Mouse (Mus musculus): Measurements from ENCODE around the gene Eif3c. TPM values are rescaled to one million over a fixed set of nuclear protein-coding genes. Genes with fewer than 3 reads are reported as not detected.

The Eif3c gene
- total RNA-seq, 2 experiments from 2014 or later, result 174 to 190 TPM

DNA sequence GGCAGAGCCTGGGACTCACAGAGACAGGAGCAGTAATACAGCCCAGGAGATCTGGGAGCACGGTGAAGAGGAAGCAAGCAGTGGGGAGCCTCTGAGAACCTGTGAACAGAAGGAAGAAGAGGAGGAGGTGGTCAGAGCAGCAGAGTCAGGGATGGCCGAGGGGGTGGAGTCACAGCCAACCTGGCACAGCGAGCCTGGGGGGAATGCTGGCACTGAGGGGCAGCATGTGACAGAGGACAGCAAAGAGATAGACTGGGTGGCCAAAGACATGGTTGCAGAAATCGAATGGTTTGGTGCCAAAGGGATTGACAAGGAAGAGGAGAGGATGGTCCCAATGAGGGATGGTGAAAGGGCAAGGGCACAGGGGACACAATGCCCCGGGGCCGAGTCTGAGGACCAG is 19.5 kb upstream of the Eif3c start, which contains the start of gene Cln3:
Gene Cln3 (minus strand): TSS at position 101 of the 400 bp plus-strand sequence.
- H3K4me3 ChIP-seq, result no peak within 1 kb of the TSS
- no peak within 1 kb of the TSS for H3K27ac ChIP-seq
- TF ChIP-seq CTCF (conservative IDR thresholded peaks at IDR 0.05), result no peak
- no peak for DNase-seq (ENCODE audit: low spot score in 2 of 2)

DNA sequence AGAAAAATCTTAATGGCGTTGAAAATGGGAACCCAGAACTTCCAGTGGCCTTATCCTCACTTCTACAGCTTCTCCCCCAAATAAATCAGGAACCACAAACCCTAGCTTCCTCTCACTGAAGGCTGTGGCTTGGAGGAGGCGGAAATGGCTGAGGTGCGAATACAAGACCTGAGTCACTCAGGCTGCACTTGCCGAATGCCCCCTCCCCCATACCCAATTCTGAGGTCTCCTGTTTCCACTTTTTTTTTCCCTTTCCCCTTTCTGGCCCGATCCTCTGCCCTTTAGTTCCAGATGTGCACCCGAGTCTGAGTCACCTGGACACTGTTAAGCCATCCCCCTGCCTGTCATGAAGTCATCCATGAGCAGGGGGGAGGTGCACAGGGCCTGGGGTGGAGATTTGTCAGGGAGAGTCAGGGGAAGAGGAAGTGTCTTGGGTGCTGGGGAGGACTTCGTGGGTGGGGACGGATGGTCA is 18.3 kb upstream of the Eif3c start, which contains the start of gene Apobr:
Gene Apobr (plus strand): TSS at position 437 of the 472 bp plus-strand sequence.
- no peak for TF ChIP-seq CTCF (conservative IDR thresholded peaks at IDR 0.05)
- DNase-seq (ENCODE audit: low spot score in 2 of 2), result no peak
- Histone ChIP-seq H3K27ac (peak within 1 kb of the TSS; percentile 97), H3K4me3 (peak within 1 kb of the TSS; percentile 86)

DNA sequence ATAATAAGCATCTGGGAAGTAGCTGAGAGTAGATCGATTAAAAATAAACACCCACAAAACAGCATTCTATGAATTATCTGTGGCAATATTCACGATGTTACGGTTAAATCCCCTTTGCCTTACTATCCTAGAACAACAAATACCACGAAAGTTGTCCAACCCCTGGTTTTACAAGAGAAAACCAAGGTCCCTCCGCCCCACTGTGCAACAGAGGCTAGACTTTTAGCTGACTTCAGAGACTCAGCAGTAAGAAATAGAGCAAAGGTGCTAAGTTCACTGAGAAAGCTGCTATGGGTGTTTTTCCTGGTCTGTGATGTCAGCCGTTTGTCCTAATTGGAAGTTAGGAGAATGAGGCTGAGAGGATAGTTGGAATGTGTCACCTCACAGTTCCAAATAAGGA is 17.6 kb upstream of the Eif3c start:
- Histone ChIP-seq H3K4me3 (peak overlapping the region; percentile 86), H3K27ac (peak overlapping the region; percentile 97)
- TF ChIP-seq CTCF (conservative IDR thresholded peaks at IDR 0.05), result no peak
- no peak for DNase-seq (ENCODE audit: low spot score in 2 of 2)

DNA sequence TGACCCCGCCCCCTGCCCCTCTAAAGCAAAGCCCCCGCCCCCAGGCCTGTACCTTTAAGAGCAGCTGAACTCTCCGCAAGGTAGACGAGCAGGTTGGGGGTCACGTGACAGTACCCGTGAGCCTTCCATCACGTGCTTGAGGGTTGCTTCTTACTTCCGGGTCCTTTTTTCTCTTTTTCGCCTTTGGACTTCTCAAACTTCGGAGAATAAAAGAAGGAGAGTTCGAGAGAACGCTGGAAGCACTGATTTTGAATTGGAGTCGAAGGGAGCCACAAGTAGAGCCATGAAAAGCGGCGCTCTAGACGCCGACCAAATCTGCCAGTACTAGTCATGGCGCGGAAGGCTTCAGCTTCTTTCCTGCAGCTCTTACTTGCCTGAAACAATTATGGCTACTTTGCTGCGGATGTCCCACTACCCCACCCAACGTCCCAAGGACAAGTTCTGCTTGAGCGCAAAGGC is 17.1 kb upstream of the Eif3c start:
- H3K4me3 ChIP-seq, result peak overlapping the region; percentile 86
- peak overlapping the region; percentile 97 for H3K27ac ChIP-seq
- peak; percentile 82 to 84 for DNase-seq (ENCODE audit: low spot score in 2 of 2)
- no peak for TF ChIP-seq CTCF (conservative IDR thresholded peaks at IDR 0.05)

DNA sequence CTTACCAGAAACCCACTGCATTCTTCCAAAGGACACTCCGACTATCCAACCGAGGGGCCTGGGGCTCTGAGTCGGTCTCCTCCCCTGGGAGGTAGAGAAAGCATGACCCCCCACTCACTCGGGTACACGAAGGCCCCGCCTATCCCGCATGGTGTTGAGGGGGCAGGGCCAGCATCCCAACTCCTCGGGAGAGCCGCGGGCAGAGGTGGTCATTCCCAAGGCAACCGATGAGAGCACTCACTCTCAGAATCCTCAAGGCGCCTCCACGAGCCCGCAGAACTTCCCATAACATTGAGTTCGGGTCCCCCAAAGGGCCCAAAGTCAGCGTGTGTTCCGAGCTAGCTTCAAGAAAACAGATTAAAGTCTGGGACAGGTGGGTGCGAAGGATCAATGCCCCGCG is 16.5 kb upstream of the Eif3c start:
- DNase-seq (ENCODE audit: low spot score in 2 of 2), result no peak
- peak overlapping the region; percentile 97 for H3K27ac ChIP-seq

DNA sequence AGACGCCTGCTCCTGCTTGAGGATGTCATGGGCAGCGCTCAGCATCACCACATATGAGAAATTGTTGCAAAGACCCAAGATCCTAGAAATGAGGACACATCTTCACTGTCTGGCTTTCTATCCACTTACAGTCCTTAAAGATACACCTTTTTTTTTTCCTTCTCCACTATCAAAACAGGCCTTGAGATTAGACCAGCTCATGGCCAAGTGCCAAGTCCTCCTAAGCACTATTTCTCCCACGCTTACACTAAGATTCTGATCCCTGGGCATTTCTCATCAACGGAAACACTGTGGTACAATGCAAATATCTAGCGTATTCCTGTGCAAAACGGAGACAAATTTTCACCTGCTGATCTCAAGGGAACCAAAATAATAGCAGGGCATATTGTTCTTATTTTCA is 15.4 kb upstream of the Eif3c start:
- Histone ChIP-seq H3K27ac (no peak overlapping the region), H3K4me3 (no peak overlapping the region)
- DNase-seq (ENCODE audit: low spot score in 2 of 2), result no peak
- TF ChIP-seq CTCF (conservative IDR thresholded peaks at IDR 0.05), result no peak

More for the DNA sequence above, 16.5 kb upstream of the Eif3c start:
- TF ChIP-seq CTCF (conservative IDR thresholded peaks at IDR 0.05), result no peak; the same call in 1 of the 2 replicates
- peak overlapping the region; percentile 86 for H3K4me3 ChIP-seq

DNA sequence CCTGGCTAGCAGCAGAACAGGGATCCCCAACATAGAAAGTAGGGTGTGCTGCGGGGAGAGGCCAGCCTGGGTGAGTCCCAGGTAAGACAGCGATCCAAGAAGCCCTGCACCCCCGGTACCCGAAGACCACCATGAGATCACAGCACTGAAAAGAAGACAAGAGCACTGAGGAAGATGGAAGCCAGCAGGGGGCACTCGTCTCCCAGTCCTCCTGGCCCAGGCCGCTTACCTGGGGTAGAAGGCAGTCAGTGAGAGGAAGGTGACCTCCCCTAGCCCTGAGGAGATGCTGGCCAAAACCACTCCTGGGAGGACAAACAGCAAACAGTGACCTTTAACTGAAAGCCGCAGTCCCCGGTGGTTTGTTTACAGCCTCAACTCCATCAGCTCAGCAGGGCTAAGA is 13.0 kb upstream of the Eif3c start:
- Histone ChIP-seq H3K27ac (no peak overlapping the region), H3K4me3 (no peak overlapping the region)
- peak in 1 of 2 experiments; percentile 39 for DNase-seq (ENCODE audit: low spot score in 2 of 2)
- peak; percentile 80 for TF ChIP-seq CTCF (conservative IDR thresholded peaks at IDR 0.05)

DNA sequence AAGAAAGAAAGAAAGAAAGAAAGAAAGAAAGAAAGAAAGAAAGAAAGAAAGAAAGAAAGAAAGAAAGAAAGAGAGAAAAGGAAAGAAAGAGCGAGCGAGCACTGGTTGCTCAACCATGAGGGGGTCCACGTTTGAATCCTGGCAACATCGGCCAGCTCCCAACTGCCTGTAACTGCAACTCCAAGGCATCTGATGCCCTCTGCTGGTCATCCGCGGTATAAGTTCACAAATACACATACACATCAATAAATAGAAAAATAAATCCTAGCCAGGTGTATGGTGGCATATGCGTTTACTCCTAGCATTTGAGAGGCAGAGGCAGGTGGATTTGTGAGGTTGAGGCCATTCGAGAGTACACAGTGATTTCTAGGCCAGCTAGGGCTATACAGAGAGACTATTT is 10.7 kb upstream of the Eif3c start:
- no peak overlapping the region for H3K4me3 ChIP-seq
- TF ChIP-seq CTCF (conservative IDR thresholded peaks at IDR 0.05), result peak; percentile 74
- no peak for DNase-seq (ENCODE audit: low spot score in 2 of 2)

DNA sequence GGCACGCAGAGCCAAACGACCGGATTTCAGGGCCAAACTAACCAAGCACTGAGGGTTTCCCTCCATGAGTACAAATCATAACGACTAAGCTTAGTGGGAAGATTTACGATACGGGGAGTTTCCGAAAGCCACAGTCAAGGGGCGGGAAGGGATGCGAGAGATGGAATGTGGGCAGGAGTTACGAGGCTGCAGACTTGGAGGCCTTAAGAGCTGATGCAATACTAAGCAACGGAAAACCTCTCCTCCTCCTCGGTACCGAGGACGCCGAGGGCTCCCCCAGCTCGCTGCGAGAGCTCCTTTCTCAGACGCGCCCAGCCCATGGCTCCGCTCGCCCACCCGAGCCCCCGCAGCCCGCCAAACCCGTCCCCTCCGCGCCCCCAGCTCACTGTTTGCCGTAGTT is 518 bp downstream of the Eif3c start:
- H3K4me3 ChIP-seq, result peak overlapping the region; percentile 91
- peak overlapping the region; percentile 88 for H3K27ac ChIP-seq
- no peak for TF ChIP-seq CTCF (conservative IDR thresholded peaks at IDR 0.05)
- DNase-seq (ENCODE audit: low spot score in 2 of 2), result no peak

More for the DNA sequence above, 10.7 kb upstream of the Eif3c start:
- no peak overlapping the region for H3K27ac ChIP-seq

DNA sequence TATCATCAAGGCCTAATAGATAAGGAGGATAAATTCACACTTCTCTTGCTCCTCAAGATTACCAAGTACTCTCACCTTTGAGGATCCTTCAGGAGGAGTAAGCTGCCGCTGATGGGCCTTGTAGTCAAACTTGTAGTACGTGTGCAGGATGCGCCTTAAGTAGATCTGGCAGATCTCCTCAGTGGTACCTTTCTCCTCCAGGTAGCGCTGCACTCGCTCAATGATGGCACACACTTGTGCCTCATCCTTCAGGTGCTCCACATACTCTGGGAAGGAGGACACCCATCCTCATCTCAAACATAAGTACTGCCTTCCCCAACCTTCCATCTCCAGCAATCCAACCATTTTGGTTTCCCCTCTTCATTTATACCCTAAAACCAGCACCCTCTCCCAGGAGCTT is 9.6 kb downstream of the Eif3c start:
- DNase-seq (ENCODE audit: low spot score in 2 of 2), result no peak
- H3K4me3 ChIP-seq, result no peak overlapping the region
- no peak overlapping the region for H3K27ac ChIP-seq
- TF ChIP-seq CTCF (conservative IDR thresholded peaks at IDR 0.05), result no peak

DNA sequence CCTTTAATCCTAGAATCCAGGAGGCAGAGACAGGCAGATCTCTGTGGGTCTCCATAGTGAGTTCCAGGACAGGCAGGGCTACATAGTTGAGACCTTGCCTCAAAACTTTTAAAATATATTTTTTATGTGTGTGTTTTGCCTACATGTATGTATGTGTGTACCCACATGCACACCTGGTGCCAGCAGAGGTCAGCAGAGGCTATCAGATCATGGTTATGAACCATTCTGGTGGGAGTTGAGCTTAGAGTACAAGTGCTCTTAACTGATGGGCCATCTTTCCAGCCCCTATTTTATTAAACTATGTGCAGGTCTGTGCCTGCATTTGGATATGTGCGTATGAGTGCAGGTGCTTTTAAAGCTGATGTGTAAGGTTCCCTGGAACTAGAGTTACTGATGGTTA is 11.4 kb downstream of the Eif3c start:
- no peak for TF ChIP-seq CTCF (conservative IDR thresholded peaks at IDR 0.05)

DNA sequence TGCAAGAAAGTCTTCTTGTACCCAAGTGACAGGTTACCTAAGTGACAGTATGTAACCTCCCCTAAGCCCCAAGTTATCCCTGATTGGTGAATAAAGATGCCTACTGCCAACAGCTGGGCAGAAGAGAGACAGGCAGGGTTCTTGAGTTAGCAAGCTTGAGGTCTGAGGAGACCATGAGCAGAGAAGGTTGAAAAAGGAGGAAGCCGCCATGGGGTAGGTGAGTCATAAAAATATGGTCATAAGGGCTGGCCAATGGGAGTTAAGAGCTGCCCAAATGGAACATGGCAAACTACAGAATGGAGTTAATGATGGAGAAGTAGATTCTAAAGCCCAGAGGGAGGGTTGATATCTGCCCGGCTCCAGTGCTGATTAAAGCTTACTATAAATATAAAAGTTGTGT is 20.6 kb downstream of the Eif3c start:
- no peak for TF ChIP-seq CTCF (conservative IDR thresholded peaks at IDR 0.05)
- no peak for DNase-seq (ENCODE audit: low spot score in 2 of 2)
- Histone ChIP-seq H3K27ac (no peak overlapping the region), H3K4me3 (no peak overlapping the region)

More for the DNA sequence above, 11.4 kb downstream of the Eif3c start:
- no peak overlapping the region for H3K27ac ChIP-seq
- no peak overlapping the region for H3K4me3 ChIP-seq
- no peak for DNase-seq (ENCODE audit: low spot score in 2 of 2)

DNA sequence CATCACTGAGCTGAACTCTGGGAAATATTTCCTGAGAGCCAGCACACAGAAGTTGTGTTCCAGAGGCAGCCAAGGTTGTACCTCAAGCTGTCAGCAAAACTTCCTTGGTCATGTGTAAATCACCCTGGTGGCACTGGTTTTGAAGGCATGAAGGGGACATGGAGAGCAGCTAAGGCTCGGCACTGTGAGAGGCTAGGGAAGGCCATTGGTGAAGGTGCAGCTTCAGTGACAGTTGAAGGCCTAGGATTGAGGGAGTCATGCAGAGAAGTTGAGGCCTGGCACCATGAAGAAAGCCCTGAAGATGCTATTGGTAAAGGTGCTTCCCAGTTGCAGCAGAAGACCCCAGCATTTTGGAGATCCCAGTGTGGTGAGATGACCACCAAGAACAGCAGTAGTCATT is 24.6 kb downstream of the Eif3c start:
- H3K27ac ChIP-seq, result no peak overlapping the region
- DNase-seq (ENCODE audit: low spot score in 2 of 2), result no peak
- no peak overlapping the region for H3K4me3 ChIP-seq
- no peak for TF ChIP-seq CTCF (conservative IDR thresholded peaks at IDR 0.05)

DNA sequence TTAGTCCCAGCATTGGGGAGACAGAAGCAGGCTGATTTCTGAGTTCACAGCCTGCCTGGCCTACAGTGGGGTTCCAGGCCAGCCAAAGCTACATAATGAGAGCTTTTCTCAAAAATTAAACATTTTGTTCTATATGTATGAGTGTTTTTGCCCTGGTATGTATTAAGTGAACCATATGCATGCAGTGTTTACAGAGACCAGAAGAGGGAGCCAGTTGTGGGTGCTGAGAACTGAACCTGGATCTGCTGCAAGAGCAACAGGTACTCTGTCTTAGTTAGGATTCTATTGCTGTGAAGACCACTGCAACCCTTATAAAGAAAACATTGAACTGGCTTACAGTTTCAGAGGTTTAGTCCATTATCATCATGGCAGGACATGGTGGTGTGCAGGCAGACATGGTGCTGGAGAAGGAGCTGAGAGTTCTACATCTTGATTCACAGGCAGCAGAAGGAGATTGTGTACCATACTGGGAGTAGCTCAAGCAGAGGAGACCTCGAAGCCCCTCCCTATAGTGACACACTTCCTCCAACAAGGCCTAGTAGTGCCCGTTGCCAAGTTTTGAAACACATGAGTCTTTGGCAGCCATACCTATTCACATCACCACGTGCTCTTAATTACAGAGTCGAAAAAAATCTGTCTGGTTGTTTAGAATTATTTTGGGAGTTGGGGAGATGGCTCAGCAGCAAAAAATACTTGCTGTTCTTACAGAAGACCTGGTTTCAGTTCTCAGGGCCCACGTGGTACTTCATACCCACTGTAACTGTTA is 28.2 kb downstream of the Eif3c start:
- DNase-seq (ENCODE audit: low spot score in 2 of 2), result peak; percentile 21 to 30
- Histone ChIP-seq H3K4me3 (no peak overlapping the region), H3K27ac (no peak overlapping the region)
- peak; percentile 71 for TF ChIP-seq CTCF (conservative IDR thresholded peaks at IDR 0.05)
